8 mouse cellular contexts compared by ENCODE assay signal in genomic region chr9:22518394-22519041, GRCm38 (mm10). TPM values are rescaled to one million over a fixed set of nuclear protein-coding genes. Genes with fewer than 3 reads are reported as not detected.
DNase-seq lines count a peak whose midpoint lies in the region; ATAC-seq lines count a peak whose summit lies in the region.

No protein-coding gene starts in this region.

- WGBS in large intestine, adult 2 months: 97% methylated on average over 3 of the region's 3 CpGs

- peak; percentile 26 to 68 for DNase-seq in adrenal gland, adult (ENCODE audit: inconsistent age in 2 of 2, low spot score in 1 of 2)
- no peak for DNase-seq in adrenal gland, adult 8-10 months
- peak; percentile 14 for DNase-seq in Muller cell, postnatal 12 days (ENCODE audit: inconsistent ontology term)
- DNase-seq in heart, postnatal 14 days: peak; percentile 42 to 60
- DNase-seq in large intestine, adult 2 months (ENCODE audit: low read depth, low spot score): peak; percentile 14
- peak; percentile 50 for DNase-seq in lung, postnatal 10 days
- peak; percentile 57 to 78 for DNase-seq in right cerebral cortex, postnatal 10 days (ENCODE audit: low spot score in 2 of 2)

- ATAC-seq in common myeloid progenitor, adult 5-6 weeks (replicated peaks; ENCODE audit: low read depth, poor library complexity, severe bottlenecking): peak; percentile 87

- intact Hi-C loops in heart, postnatal 14 days (cut with DNase I): no loop called here

RNA-seq across cellular contexts. Expression of gene Bbs9, which starts 43.0 kb away (rescaled TPM):
- 10 to 100 TPM; 18.1 to 34.9 (median 27.1) TPM for total RNA-seq in adrenal gland, adult 8-10 months (2022)
- total RNA-seq in common myeloid progenitor, adult 5-6 weeks (2017): 16.9 and 20.0 TPM in 2 replicates
- total RNA-seq in heart, postnatal 14 days (2021): 10 to 100 TPM; 13.1 to 14.0 TPM
- 4.2 and 4.8 TPM in 2 replicates for polyA plus RNA-seq in large intestine, adult 2 months (2012; rRNA removed)

RNA-seq across cellular contexts. Expression of gene Rp9, which starts 49.0 kb away (rescaled TPM):
- total RNA-seq in adrenal gland, adult 8-10 months (2022): 10 to 100 TPM; 33.9 to 41.3 (median 35.9) TPM
- 182 and 193 TPM in 2 replicates for total RNA-seq in common myeloid progenitor, adult 5-6 weeks (2017)
- 10 to 100 TPM; 39.4 to 39.5 TPM for total RNA-seq in heart, postnatal 14 days (2021)
- polyA plus RNA-seq in large intestine, adult 2 months (2012; rRNA removed): 40.7 and 52.2 TPM in 2 replicates
